Mouse (Mus musculus) lung, embryonic 14.5 days (tissue): ENCODE measurements at regions not wholly inside any gene's neighbourhood (a gene's known extent, or its start where the extent isn't known, plus 50 kb on each side); places are given as distances from the start of the nearest gene placed in this dataset.

Experiments
- ATAC-seq: fragments of 200-750 bp; cut with Nextera tagmentation; 2 replicates; pipeline ENCODE4 v1.8.0; 2017; ENCODE audit warnings: mild to moderate bottlenecking, moderate TSS enrichment, moderate library complexity; ENCODE audit not compliant: insufficient read depth
- DNase-seq: peaks from one replicate; pipeline ENCODE4 v3.0.0-alpha.2; 2015
- H3K27ac ChIP-seq: fragments of 300-500 bp; sonication (generic); 2 replicates; pipeline ENCODE4 v1.5.1; 2014; ENCODE audit warnings: low read depth, mild to moderate bottlenecking, moderate library complexity
- H3K27me3 ChIP-seq: fragments of 300-500 bp; sonication (generic); 2 replicates; pipeline ENCODE4 v1.6.1; 2014; ENCODE audit warnings: low read length, control low read depth; ENCODE audit not compliant: insufficient read depth
- H3K36me3 ChIP-seq: fragments of 300-500 bp; sonication (generic); 2 replicates; pipeline ENCODE4 v1.6.1; 2014; ENCODE audit warnings: control low read depth; ENCODE audit not compliant: insufficient read depth
- H3K4me1 ChIP-seq: fragments of 300-500 bp; sonication (generic); 2 replicates; pipeline ENCODE4 v1.6.1; 2014; ENCODE audit warnings: antibody characterized with exemption, control low read depth; ENCODE audit not compliant: insufficient read depth
- H3K4me2 ChIP-seq: fragments of 300-500 bp; sonication (generic); 2 replicates; pipeline ENCODE4 v1.6.1; 2014; ENCODE audit warnings: mild to moderate bottlenecking
- H3K4me3 ChIP-seq: fragments of 300-500 bp; sonication (generic); 2 replicates; pipeline ENCODE4 v1.5.1; 2014; ENCODE audit warnings: low read depth, low read length
- H3K9ac ChIP-seq: fragments of 300-500 bp; sonication (generic); 2 replicates; pipeline ENCODE4 v1.6.1; 2014
- H3K9me3 ChIP-seq: fragments of 300-500 bp; sonication (generic); 2 replicates; pipeline ENCODE4 v1.6.1; 2016; ENCODE audit warnings: low read depth, low read length, control low read depth
- CTCF ChIP-seq: IDR thresholded peaks from 2 replicates; pipeline ENCODE4 v1.5.1; 2016; ENCODE audit warnings: antibody characterized with exemption, low read depth
- WGBS: fragments of 180-500 bp; shearing (Covaris S2); extraction: QIAGEN DNeasy Blood & Tissue Kit; methylation state at CpG from one replicate; pipeline ENCODE4 v1.1.7; 2014; 5-methylcytosine and 5-hydroxymethylcytosine counted together

DNA sequence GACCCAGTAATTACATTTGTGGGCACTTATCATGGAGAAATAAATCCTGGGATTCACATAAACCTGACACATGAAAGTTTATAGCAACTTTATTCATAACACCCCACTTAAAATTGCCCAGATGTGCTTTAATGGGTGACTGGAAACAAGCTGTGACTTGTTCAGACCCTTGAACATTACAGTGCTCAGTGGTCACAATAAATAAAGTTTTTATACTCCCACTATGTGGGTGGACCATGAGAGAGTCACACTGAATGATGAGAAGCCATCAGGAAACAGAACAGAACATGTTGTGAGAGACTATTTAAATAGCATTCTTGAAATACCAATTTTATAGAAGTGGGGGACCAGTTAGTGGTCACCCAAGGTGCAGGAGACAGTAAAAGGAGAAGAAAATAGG, 588.1 kb downstream of the Hs3st4 start:
- no peak for TF ChIP-seq CTCF
- Histone ChIP-seq H3K27me3 (no peaks in the 10 kb centered on the region), H3K9me3 (no peaks in the 10 kb centered on the region), H3K36me3 (no peaks in the 10 kb centered on the region), H3K4me2 (no peak overlapping the region), H3K4me3 (no peak overlapping the region), H3K9ac (no peak overlapping the region), H3K4me1 (no peaks in the 10 kb centered on the region), H3K27ac (no peak overlapping the region)
- no peak for ATAC-seq
- no peak for DNase-seq

DNA sequence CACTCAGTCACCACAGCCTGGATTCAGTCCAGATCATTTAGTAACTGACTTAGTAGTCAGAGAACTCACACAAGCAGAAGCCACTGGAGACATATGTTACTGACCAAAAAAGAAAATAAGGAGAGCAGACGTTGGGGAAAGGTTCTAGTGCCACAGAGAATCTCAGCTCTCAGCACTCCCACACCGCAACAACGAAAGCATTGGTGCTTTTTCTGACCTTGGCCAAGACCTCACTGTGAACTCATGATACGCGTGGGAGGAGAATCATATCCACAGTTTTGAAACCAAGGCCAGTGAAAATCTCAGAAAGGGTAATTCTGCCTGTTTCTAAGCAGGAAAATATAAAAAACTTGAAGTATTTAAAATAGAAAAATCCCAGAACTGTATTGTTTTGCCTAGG, 591.0 kb downstream of the Hs3st4 start:
- no peak for ATAC-seq
- TF ChIP-seq CTCF, result no peak
- no peaks in the 10 kb centered on the region for H3K4me1 ChIP-seq

DNA sequence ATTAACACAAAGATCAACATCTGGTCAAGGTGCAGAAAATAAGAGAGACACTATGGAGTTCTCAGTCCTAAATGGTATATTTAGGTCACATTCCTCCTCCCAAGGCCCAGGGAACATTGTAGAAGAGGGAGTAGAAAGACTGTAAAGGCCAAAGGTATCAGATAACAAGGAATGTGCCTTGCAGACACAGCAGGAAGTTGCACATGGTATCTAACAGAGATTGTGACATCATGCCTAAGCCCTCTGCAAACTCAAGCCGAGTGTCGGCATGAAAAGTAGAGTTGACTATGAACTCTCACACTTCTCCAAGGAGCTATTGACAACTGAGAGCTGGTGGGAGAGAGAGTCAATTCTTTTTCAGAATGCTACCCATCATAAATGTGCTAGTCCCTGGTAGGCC, 598.7 kb downstream of the Hs3st4 start:
- no peak for ATAC-seq
- Histone ChIP-seq H3K4me2 (no peak overlapping the region), H3K36me3 (no peaks in the 10 kb centered on the region), H3K27me3 (no peaks in the 10 kb centered on the region), H3K4me1 (no peaks in the 10 kb centered on the region), H3K9ac (no peak overlapping the region), H3K4me3 (no peak overlapping the region), H3K27ac (no peak overlapping the region), H3K9me3 (no peaks in the 10 kb centered on the region)
- no peak for TF ChIP-seq CTCF
- no peak for DNase-seq
- 70% methylated on average over 2 of the region's 2 CpGs for WGBS

More for the DNA sequence above, 591.0 kb downstream of the Hs3st4 start:
- DNase-seq, result no peak
- Histone ChIP-seq H3K27me3 (no peaks in the 10 kb centered on the region), H3K9me3 (no peaks in the 10 kb centered on the region), H3K9ac (no peak overlapping the region), H3K27ac (no peak overlapping the region), H3K36me3 (no peaks in the 10 kb centered on the region), H3K4me3 (no peak overlapping the region), H3K4me2 (no peak overlapping the region)
- 67% methylated on average over 5 of the region's 5 CpGs for WGBS

DNA sequence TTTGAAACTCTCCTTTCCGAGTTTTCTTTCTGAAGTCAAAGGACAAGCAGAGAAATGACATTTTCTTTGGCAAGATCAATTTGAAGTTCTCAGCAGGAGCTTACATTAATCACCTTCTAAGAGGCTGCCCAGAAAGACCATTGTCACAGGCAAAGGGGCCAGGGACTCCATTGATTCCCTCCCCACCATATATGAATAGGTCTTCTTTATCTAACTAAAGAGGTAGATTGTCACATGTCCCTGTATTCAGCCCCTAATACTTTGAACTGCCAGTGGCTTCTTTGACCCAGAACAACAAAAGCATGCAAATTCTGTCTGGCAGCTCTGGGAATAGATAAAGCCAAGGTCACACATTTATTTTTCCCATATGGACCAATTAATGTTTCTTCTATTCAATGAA, 602.6 kb downstream of the Hs3st4 start:
- H3K4me1 ChIP-seq, result no peaks in the 10 kb centered on the region
- 37% methylated on average over 1 of the region's 1 CpGs for WGBS
- no peak for TF ChIP-seq CTCF

DNA sequence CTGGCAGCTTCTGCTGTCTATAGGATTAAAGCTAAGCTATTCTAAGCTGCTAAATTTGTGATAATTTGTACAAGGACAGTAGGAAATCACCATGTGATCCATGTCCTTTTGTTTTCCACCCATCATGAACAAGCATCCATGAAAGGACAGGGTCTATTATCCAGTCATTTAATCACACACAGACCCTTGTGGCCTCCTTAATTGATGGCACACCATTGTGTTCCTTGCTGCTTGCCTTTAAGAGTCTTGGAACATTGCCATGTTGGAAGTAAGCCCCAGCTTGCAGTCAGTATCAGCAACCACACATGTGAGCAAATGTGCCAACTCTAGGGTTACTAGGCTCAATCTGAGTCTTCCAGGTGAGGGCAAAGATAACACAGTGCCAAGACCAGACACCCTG, 608.7 kb downstream of the Hs3st4 start:
- Histone ChIP-seq H3K4me3 (no peak overlapping the region), H3K9ac (no peak overlapping the region), H3K27me3 (no peaks in the 10 kb centered on the region), H3K4me2 (no peak overlapping the region), H3K9me3 (no peaks in the 10 kb centered on the region), H3K4me1 (no peaks in the 10 kb centered on the region), H3K36me3 (no peaks in the 10 kb centered on the region), H3K27ac (no peak overlapping the region)
- no peak for ATAC-seq
- DNase-seq, result no peak
- TF ChIP-seq CTCF, result no peak

More for the DNA sequence above, 602.6 kb downstream of the Hs3st4 start:
- no peaks in the 10 kb centered on the region for H3K27me3 ChIP-seq
- no peak overlapping the region for H3K9ac ChIP-seq
- no peak overlapping the region for H3K4me3 ChIP-seq
- DNase-seq, result no peak
- H3K36me3 ChIP-seq, result no peaks in the 10 kb centered on the region
- no peaks in the 10 kb centered on the region for H3K9me3 ChIP-seq
- H3K4me2 ChIP-seq, result no peak overlapping the region
- no peak for ATAC-seq
- no peak overlapping the region for H3K27ac ChIP-seq

DNA sequence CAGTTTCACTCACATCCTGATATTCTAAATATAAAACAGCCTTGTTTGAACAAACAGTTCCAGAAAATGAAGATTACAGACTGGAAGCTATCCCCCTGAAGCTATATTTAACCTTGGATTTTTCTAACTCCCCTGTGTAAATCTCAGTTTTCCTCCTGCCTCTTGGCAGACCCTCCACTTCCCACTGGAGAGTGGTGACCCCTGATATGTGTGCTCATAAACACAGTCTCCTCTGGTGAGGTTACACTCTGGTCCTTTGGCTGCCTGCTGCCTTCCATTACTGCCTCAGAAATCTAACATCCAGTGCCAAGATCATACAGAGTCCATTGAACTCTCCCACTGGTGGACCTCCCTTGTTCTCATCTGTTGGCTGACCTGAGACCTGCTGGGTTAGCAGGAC, 610.8 kb downstream of the Hs3st4 start:
- H3K27ac ChIP-seq, result no peak overlapping the region
- no peaks in the 10 kb centered on the region for H3K9me3 ChIP-seq
- ATAC-seq (peak; percentile 47), DNase-seq (peak; percentile 20)
- no peaks in the 10 kb centered on the region for H3K36me3 ChIP-seq
- no peak overlapping the region for H3K4me2 ChIP-seq
- no peaks in the 10 kb centered on the region for H3K4me1 ChIP-seq
- H3K4me3 ChIP-seq, result no peak overlapping the region
- TF ChIP-seq CTCF, result no peak
- H3K27me3 ChIP-seq, result no peaks in the 10 kb centered on the region
- H3K9ac ChIP-seq, result no peak overlapping the region

DNA sequence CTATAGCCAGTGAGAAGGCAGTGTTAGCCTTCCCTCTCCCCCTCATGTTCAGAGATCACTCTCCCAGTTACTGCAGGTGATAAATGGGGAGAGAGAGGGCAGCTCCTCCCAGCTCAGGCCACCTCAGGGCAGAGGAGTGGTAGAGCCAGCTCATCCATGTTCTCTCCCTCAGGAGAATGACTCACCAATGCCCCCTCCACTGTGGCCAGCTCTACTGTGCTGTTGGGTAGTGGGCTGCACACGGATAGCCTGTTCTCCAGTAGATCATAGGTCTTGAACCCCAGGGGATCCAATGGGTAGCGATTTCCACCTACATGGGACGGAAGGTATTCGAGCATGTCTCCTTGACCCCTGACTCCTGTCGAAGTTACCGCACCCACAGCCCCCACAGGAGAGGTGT, 618.1 kb downstream of the Hs3st4 start:
- H3K36me3 ChIP-seq, result no peaks in the 10 kb centered on the region
- DNase-seq, result no peak
- no peaks in the 10 kb centered on the region for H3K27me3 ChIP-seq
- no peak overlapping the region for H3K4me3 ChIP-seq
- no peak overlapping the region for H3K4me2 ChIP-seq
- H3K27ac ChIP-seq, result no peak overlapping the region
- no peak for TF ChIP-seq CTCF
- no peak for ATAC-seq
- H3K9ac ChIP-seq, result no peak overlapping the region
- WGBS, result 86% methylated on average over 6 of the region's 6 CpGs
- H3K9me3 ChIP-seq, result no peaks in the 10 kb centered on the region
- no peaks in the 10 kb centered on the region for H3K4me1 ChIP-seq

DNA sequence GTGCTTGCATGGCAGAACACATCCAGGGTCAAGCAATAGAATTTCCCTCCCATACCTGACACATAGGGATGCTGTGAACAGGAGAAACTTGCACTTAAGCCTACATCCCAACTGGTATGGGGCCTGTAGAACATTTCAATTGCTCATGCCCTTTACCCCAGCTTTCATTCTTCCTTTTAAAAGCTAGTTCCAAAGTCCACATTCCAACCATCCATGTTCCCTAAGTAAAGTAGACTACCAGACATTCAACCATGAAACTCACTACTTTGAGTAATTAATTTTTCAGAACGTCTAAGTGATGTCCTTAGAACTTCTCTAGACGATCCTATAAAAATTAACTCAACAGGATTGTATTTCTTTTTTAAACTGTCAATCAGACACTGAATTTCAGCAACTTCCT, 621.9 kb downstream of the Hs3st4 start:
- Histone ChIP-seq H3K36me3 (no peaks in the 10 kb centered on the region), H3K27me3 (no peaks in the 10 kb centered on the region), H3K27ac (no peak overlapping the region), H3K4me2 (no peak overlapping the region), H3K9ac (no peak overlapping the region), H3K9me3 (no peaks in the 10 kb centered on the region), H3K4me3 (no peak overlapping the region), H3K4me1 (no peaks in the 10 kb centered on the region)
- DNase-seq, result no peak
- TF ChIP-seq CTCF, result no peak
- 76% methylated on average over 2 of the region's 2 CpGs for WGBS
- no peak for ATAC-seq
